Mouse (Mus musculus): ENCODE measurements around the gene Ttc17.

DNA sequence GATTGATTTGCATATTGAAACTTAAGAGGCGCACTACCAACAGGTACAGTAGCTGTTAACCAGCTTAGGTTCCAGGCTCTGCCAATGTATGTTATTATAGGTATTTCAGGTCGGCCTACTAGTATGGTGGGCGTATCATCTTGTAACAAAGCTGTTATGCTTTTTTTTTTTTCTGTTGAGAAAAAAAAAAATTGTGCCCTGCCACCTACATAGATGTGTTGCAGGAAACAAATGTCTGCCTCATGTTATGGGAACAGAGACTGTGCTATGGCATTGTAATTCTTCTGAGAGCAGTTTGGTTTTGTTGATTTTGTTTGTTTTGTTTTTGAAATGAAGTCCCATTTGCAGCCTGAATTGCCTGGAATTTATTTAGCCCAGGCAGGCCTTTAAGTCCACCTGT lies 952 bp upstream of the Ttc17 start:
- no peak for TF ChIP-seq CTCF (IDR thresholded peaks at IDR 0.05; ENCODE audit: insufficient read depth, low read depth, low read length)
- TF ChIP-seq POLR2A (IDR thresholded peaks at IDR 0.05; ENCODE audit: insufficient read depth, low read depth, low read length): no peak
